Mouse (Mus musculus) thymus, adult 2 months (tissue): ENCODE results near the gene Ptcd2.

Source experiments
- CTCF ChIP-seq: fragments of 200-500 bp; IDR thresholded peaks from 2 replicates; pipeline ENCODE4 v1.5.1; 2012; ENCODE audit warnings: mild to moderate bottlenecking, control low read depth, low read length, moderate library complexity, borderline replicate concordance; ENCODE audit not compliant: control insufficient read depth, poor library complexity, insufficient read depth; ENCODE audit errors: extremely low read depth
- POLR2A ChIP-seq: fragments of 200-500 bp; IDR thresholded peaks from 2 replicates; pipeline ENCODE4 v1.6.1; 2012; ENCODE audit warnings: mild to moderate bottlenecking, low read length, control low read depth, moderate library complexity; ENCODE audit not compliant: control insufficient read depth, poor library complexity, insufficient read depth; ENCODE audit errors: extremely low read depth

- TF ChIP-seq POLR2A = no peak
- no peak for TF ChIP-seq CTCF
Measured at GRCm38 (mm10) chr13:99373684-99374083, 29.2 kb upstream of the Ptcd2 start.
